8 mouse cellular contexts compared by ENCODE assay signal in genomic region chr16:16897056-16897584, GRCm38 (mm10). TPM values are rescaled to one million over a fixed set of nuclear protein-coding genes. Genes with fewer than 3 reads are reported as not detected.
A peak's percentile ranks its signal among the peaks of the same experiment; 100 is the strongest.
DNase-seq lines count a peak whose midpoint lies in the region; ATAC-seq and TF ChIP-seq lines count a peak whose summit lies in the region.

No protein-coding gene starts in this region.

- H3K27ac ChIP-seq in forebrain, embryonic 13.5 days, result peak overlapping the region; percentile 36; the same call in 1 of the 2 replicates
- peak overlapping the region; percentile 59 for H3K27ac ChIP-seq in liver, embryonic 13.5 days

- TF ChIP-seq CTCF in E14TG2a.4 (conservative IDR thresholded peaks at IDR 0.05; ENCODE audit: low read length), result no peak

- H3K4me1 ChIP-seq in E14TG2a.4 (replicated peaks; ENCODE audit: low read depth, low read length), result peaks cover 66% of the 10 kb centered on the region
- peaks cover 23% of the 10 kb centered on the region for H3K4me1 ChIP-seq in forebrain, embryonic 13.5 days
- peaks cover 22% of the 10 kb centered on the region for H3K4me1 ChIP-seq in liver, embryonic 13.5 days (replicated peaks)

- intact Hi-C loops in heart, postnatal 14 days (cut with DNase I), result no loop called here

- H3K4me3 ChIP-seq in E14TG2a.4 (replicated peaks; ENCODE audit: low read length), result peak overlapping the region; percentile 85
- peak overlapping the region; percentile 60 for H3K4me3 ChIP-seq in forebrain, embryonic 13.5 days
- peak overlapping the region; percentile 66 for H3K4me3 ChIP-seq in liver, embryonic 13.5 days (replicated peaks)

- peak overlapping the region; percentile 67 for H3K4me2 ChIP-seq in forebrain, embryonic 13.5 days
- peak overlapping the region; percentile 91 for H3K4me2 ChIP-seq in liver, embryonic 13.5 days

- peak; percentile 87 for DNase-seq in heart, adult 11 months
- DNase-seq in heart, postnatal 14 days, result no peak
- no peak for DNase-seq in liver, embryonic 13.5 days
- no peak for DNase-seq in adrenal gland, adult 18-20 months (ENCODE audit: low spot score in 2 of 2)
- no peak for DNase-seq in gastrocnemius, postnatal 10 days
- DNase-seq in left cerebral cortex, adult 9 months (ENCODE audit: low spot score in 2 of 2), result no peak

- H3K36me3 ChIP-seq in E14TG2a.4 (ENCODE audit: insufficient read depth, low read length), result peaks cover 77% of the 10 kb centered on the region
- H3K36me3 ChIP-seq in forebrain, embryonic 13.5 days (ENCODE audit: poor library complexity, severe bottlenecking), result peaks cover 22% of the 10 kb centered on the region
- H3K36me3 ChIP-seq in liver, embryonic 13.5 days, result peaks cover 19% of the 10 kb centered on the region

- no peaks in the 10 kb centered on the region for H3K9me3 ChIP-seq in E14TG2a.4 (ENCODE audit: low read length)
- no peaks in the 10 kb centered on the region for H3K9me3 ChIP-seq in forebrain, embryonic 13.5 days (replicated peaks)
- H3K9me3 ChIP-seq in liver, embryonic 13.5 days (replicated peaks), result no peaks in the 10 kb centered on the region

- peak; percentile 6 for ATAC-seq in forebrain, embryonic 13.5 days
- no peak for ATAC-seq in liver, embryonic 13.5 days (ENCODE audit: low read depth)

- WGBS in forebrain, embryonic 13.5 days, result 29% methylated on average over 10 of the region's 10 CpGs
- 21% methylated on average over 10 of the region's 10 CpGs for WGBS in liver, embryonic 13.5 days (ENCODE audit: insufficient replicate concordance)

- peak overlapping the region; percentile 81 for H3K9ac ChIP-seq in forebrain, embryonic 13.5 days
- peak overlapping the region; percentile 76 for H3K9ac ChIP-seq in liver, embryonic 13.5 days

- H3K27me3 ChIP-seq in E14TG2a.4 (ENCODE audit: insufficient read depth, low read length), result no peaks in the 10 kb centered on the region
- H3K27me3 ChIP-seq in forebrain, embryonic 13.5 days, result no peaks in the 10 kb centered on the region
- H3K27me3 ChIP-seq in liver, embryonic 13.5 days, result no peaks in the 10 kb centered on the region

RNA-seq across cellular contexts. Expression of gene Ppm1f, which starts 0.9 kb away (rescaled TPM):
- 10 to 100 TPM; 33.4 to 35.7 TPM for total RNA-seq in heart, postnatal 14 days (2021)
- 22.8 and 26.8 TPM in 2 replicates for polyA plus RNA-seq in forebrain, embryonic 13.5 days (2015; fragmentation: Nextera tagmentation; extraction: Ambion mirVana)
- 8.2 and 9.9 TPM in 2 replicates for polyA plus RNA-seq in liver, embryonic 13.5 days (2015; fragmentation: Nextera tagmentation; extraction: Ambion mirVana)
- total RNA-seq in adrenal gland, adult 18-20 months (2021), result 10 to 100 TPM; 29.5 to 36.6 TPM
- 10 to 100 TPM; 18.4 to 24.9 TPM for total RNA-seq in gastrocnemius, postnatal 10 days (2021)

RNA-seq across cellular contexts. Expression of gene Vpreb1, which starts 26.5 kb away (rescaled TPM):
- total RNA-seq in heart, postnatal 14 days (2021), result under 1 TPM in 1 of 2 experiments, not detected in 1; 0.41 TPM
- polyA plus RNA-seq in forebrain, embryonic 13.5 days (2015; fragmentation: Nextera tagmentation; extraction: Ambion mirVana), result 2.5 and 3.5 TPM in 2 replicates
- 0.71 and 1.3 TPM in 2 replicates for polyA plus RNA-seq in liver, embryonic 13.5 days (2015; fragmentation: Nextera tagmentation; extraction: Ambion mirVana)
- total RNA-seq in adrenal gland, adult 18-20 months (2021), result 1 to 10 TPM in 1 of 2 experiments, not detected in 1; 1.1 TPM
- total RNA-seq in gastrocnemius, postnatal 10 days (2021), result under 1 TPM in 1 of 2 experiments, not detected in 1; 0.72 TPM

RNA-seq across cellular contexts. Expression of gene Top3b, which starts 26.6 kb away (rescaled TPM):
- 10 to 100 TPM; 36.8 TPM for total RNA-seq in heart, postnatal 14 days (2021)
- polyA plus RNA-seq in forebrain, embryonic 13.5 days (2015; fragmentation: Nextera tagmentation; extraction: Ambion mirVana), result 62.7 and 65.2 TPM in 2 replicates
- polyA plus RNA-seq in liver, embryonic 13.5 days (2015; fragmentation: Nextera tagmentation; extraction: Ambion mirVana), result 26.6 and 30.4 TPM in 2 replicates
- 10 to 100 TPM; 55.8 to 61.8 TPM for total RNA-seq in adrenal gland, adult 18-20 months (2021)
- 10 to 100 TPM; 20.4 to 28.5 TPM for total RNA-seq in gastrocnemius, postnatal 10 days (2021)

RNA-seq across cellular contexts. Expression of gene Igll1, which starts 33.3 kb away (rescaled TPM):
- not detected for total RNA-seq in heart, postnatal 14 days (2021)
- 0.19 TPM in 1 of 2 replicates, not detected in the other for polyA plus RNA-seq in forebrain, embryonic 13.5 days (2015; fragmentation: Nextera tagmentation; extraction: Ambion mirVana)
- 0.59 and 0.74 TPM in 2 replicates for polyA plus RNA-seq in liver, embryonic 13.5 days (2015; fragmentation: Nextera tagmentation; extraction: Ambion mirVana)
- not detected for total RNA-seq in adrenal gland, adult 18-20 months (2021)
- total RNA-seq in gastrocnemius, postnatal 10 days (2021), result 1 to 10 TPM in 1 of 2 experiments, not detected in 1; 1.2 TPM
